Mouse (Mus musculus) fibroblast of lung, adult 2 months (primary cell): Measurements from ENCODE around the gene Aqp9.

Source experiments
- DNase-seq: peaks from one replicate; pipeline ENCODE4 v3.0.0-alpha.2; 2011; ENCODE audit warnings: low read depth

Aqp9 gene

GRCm38 (mm10) chr9:71167473-71168215 is 838 bp downstream of the Aqp9 start:
- DNase-seq = no peak

GRCm38 (mm10) chr9:71166871-71167465 is 1.5 kb downstream of the Aqp9 start:
- DNase-seq = peak; percentile 51

GRCm38 (mm10) chr9:71166019-71166705 is 2.3 kb downstream of the Aqp9 start:
- DNase-seq = no peak

GRCm38 (mm10) chr9:71165510-71165909 is 3.0 kb downstream of the Aqp9 start:
- no peak for DNase-seq

GRCm38 (mm10) chr9:71165061-71165460 is 3.4 kb downstream of the Aqp9 start:
- no peak for DNase-seq

- DNase-seq = no peak
These were observed 4.1 kb downstream of the Aqp9 start for GRCm38 (mm10) chr9:71164353-71164752.

GRCm38 (mm10) chr9:71162858-71163740 is 5.4 kb downstream of the Aqp9 start:
- no peak for DNase-seq

- no peak for DNase-seq
These were observed 6.2 kb downstream of the Aqp9 start for GRCm38 (mm10) chr9:71162131-71162857.

- no peak for DNase-seq
These were observed 7.4 kb downstream of the Aqp9 start for GRCm38 (mm10) chr9:71160849-71161711.

- DNase-seq = no peak
These were observed 8.8 kb downstream of the Aqp9 start for GRCm38 (mm10) chr9:71159686-71160085.

- no peak for DNase-seq
These were observed 9.3 kb downstream of the Aqp9 start for GRCm38 (mm10) chr9:71159060-71159626.

GRCm38 (mm10) chr9:71157921-71158646 is 10.4 kb downstream of the Aqp9 start:
- no peak for DNase-seq

- no peak for DNase-seq
These were observed 11.9 kb downstream of the Aqp9 start for GRCm38 (mm10) chr9:71156447-71157035.

GRCm38 (mm10) chr9:71155399-71156005 is 13.0 kb downstream of the Aqp9 start:
- DNase-seq = no peak

GRCm38 (mm10) chr9:71151386-71151785 is 17.1 kb downstream of the Aqp9 start:
- no peak for DNase-seq

GRCm38 (mm10) chr9:71150175-71150574 is 18.3 kb downstream of the Aqp9 start:
- DNase-seq = no peak

GRCm38 (mm10) chr9:71148890-71149289 is 19.6 kb downstream of the Aqp9 start:
- no peak for DNase-seq

- DNase-seq = no peak
These were observed 22.3 kb downstream of the Aqp9 start for GRCm38 (mm10) chr9:71146210-71146609.

- DNase-seq = no peak
These were observed 28.3 kb downstream of the Aqp9 start for GRCm38 (mm10) chr9:71140205-71140604.
